Mouse (Mus musculus): ENCODE data around the gene Dbn1.

- TF ChIP-seq CTCF (IDR thresholded peaks at IDR 0.05; ENCODE audit: borderline replicate concordance, extremely low read depth, insufficient read depth, insufficient read length), result no peak
- TF ChIP-seq POLR2A (IDR thresholded peaks at IDR 0.05; ENCODE audit: borderline replicate concordance, extremely low read depth, insufficient read depth, insufficient read length, poor library complexity, severe bottlenecking), result no peak
Measured at GRCm38 (mm10) chr13:55494883-55495621, 7.1 kb upstream of the Dbn1 start.

Data from brain, embryonic 14.5 days (tissue).